Mouse (Mus musculus): ENCODE measurements around the gene Myo1h.
A peak's percentile ranks its signal among the peaks of the same experiment; 100 is the strongest.

Gene Myo1h

GRCm38 (mm10) chr5:114360968-114361367, 72.0 kb downstream of the Myo1h start:
- DNase-seq (ENCODE audit: low spot score): no peak

- DNase-seq (ENCODE audit: low spot score): peak; percentile 92
Observed at GRCm38 (mm10) chr5:114365043-114365752, 76.2 kb downstream of the Myo1h start.

GRCm38 (mm10) chr5:114368121-114368520, 79.2 kb downstream of the Myo1h start:
- DNase-seq (ENCODE audit: low spot score): no peak

- no peak for DNase-seq (ENCODE audit: low spot score)
Observed at GRCm38 (mm10) chr5:114368803-114369496, 80.0 kb downstream of the Myo1h start.

GRCm38 (mm10) chr5:114369921-114370320, 81.0 kb downstream of the Myo1h start:
- DNase-seq (ENCODE audit: low spot score): no peak

GRCm38 (mm10) chr5:114370371-114370776, 81.4 kb downstream of the Myo1h start:
- DNase-seq (ENCODE audit: low spot score): no peak

- no peak for DNase-seq (ENCODE audit: low spot score)
Observed at GRCm38 (mm10) chr5:114371331-114371730, 82.4 kb downstream of the Myo1h start.

GRCm38 (mm10) chr5:114371731-114372473, 82.9 kb downstream of the Myo1h start:
- DNase-seq (ENCODE audit: low spot score): no peak

- DNase-seq (ENCODE audit: low spot score): no peak
Observed at GRCm38 (mm10) chr5:114372565-114372964, 83.6 kb downstream of the Myo1h start.

- DNase-seq (ENCODE audit: low spot score): peak; percentile 61
Observed at GRCm38 (mm10) chr5:114373174-114373573, 84.2 kb downstream of the Myo1h start.

GRCm38 (mm10) chr5:114373581-114373980, 84.6 kb downstream of the Myo1h start:
- no peak for DNase-seq (ENCODE audit: low spot score)

- DNase-seq (ENCODE audit: low spot score): no peak
Observed at GRCm38 (mm10) chr5:114374409-114375213, 85.6 kb downstream of the Myo1h start.

GRCm38 (mm10) chr5:114378177-114378920, 89.4 kb downstream of the Myo1h start:
- DNase-seq (ENCODE audit: low spot score): no peak

GRCm38 (mm10) chr5:114378936-114379335, 90.0 kb downstream of the Myo1h start:
- DNase-seq (ENCODE audit: low spot score): no peak

- no peak for DNase-seq (ENCODE audit: low spot score)
Observed at GRCm38 (mm10) chr5:114379763-114380162, 90.8 kb downstream of the Myo1h start.

GRCm38 (mm10) chr5:114380209-114381012, 91.4 kb downstream of the Myo1h start, which contains the start of the genes Kctd10 and Ube3b:
Gene Kctd10, minus strand, starts transcription at chr5:114380508.
Gene Ube3b, plus strand, starts transcription at chr5:114380607.
- peak; percentile 88 for DNase-seq (ENCODE audit: low spot score)

- DNase-seq (ENCODE audit: low spot score): no peak
Observed at GRCm38 (mm10) chr5:114381013-114381351, 92.0 kb downstream of the Myo1h start.

GRCm38 (mm10) chr5:114383184-114383904, 94.4 kb downstream of the Myo1h start:
- peak; percentile 76 for DNase-seq (ENCODE audit: low spot score)

- DNase-seq (ENCODE audit: low spot score): no peak
Observed at GRCm38 (mm10) chr5:114384448-114384847, 95.5 kb downstream of the Myo1h start.

- no peak for DNase-seq (ENCODE audit: low spot score)
Observed at GRCm38 (mm10) chr5:114393169-114393568, 104.2 kb downstream of the Myo1h start.

Data from testis, postnatal 10 days (tissue).